Mouse (Mus musculus) CH12.LX (cell line): ENCODE measurements around the gene Col8a1. TPM values are rescaled to one million over a fixed set of nuclear protein-coding genes. Genes with fewer than 3 reads are reported as not detected.

Experiments used
- DNase-seq: peaks from one replicate; pipeline ENCODE4 v3.0.0-alpha.2; 2013; ENCODE audit errors: extremely low read depth
- H3K27ac ChIP-seq: 2 replicates; pipeline ENCODE4 v1.5.1; 2012; ENCODE audit warnings: low read depth, mild to moderate bottlenecking, control low read depth, moderate library complexity; ENCODE audit not compliant: insufficient read depth
- H3K27me3 ChIP-seq: replicated peaks from 2 replicates; pipeline ENCODE3; 2012; ENCODE audit warnings: inconsistent platforms
- H3K36me3 ChIP-seq, 2 experiments: replicated peaks in 1 of 2; 2 replicates each; pipeline versions ENCODE3 to v1.6.1; 2012; ENCODE audit warnings: inconsistent platforms in 1 of 2, low read length in 1 of 2, mild to moderate bottlenecking in 1 of 2, mixed read lengths in 1 of 2, moderate library complexity in 1 of 2; ENCODE audit not compliant: control insufficient read depth in 1 of 2, insufficient read depth in 1 of 2
- H3K4me1 ChIP-seq, 2 experiments: 2 replicates each; pipeline ENCODE4 v1.6.1; 2012; ENCODE audit warnings: inconsistent platforms in 1 of 2, moderate library complexity in 1 of 2; ENCODE audit not compliant: insufficient read depth in 2 of 2, control insufficient read depth in 1 of 2
- H3K4me2 ChIP-seq: 2 replicates; pipeline ENCODE4 v1.6.1; 2012; ENCODE audit warnings: low read depth, mild to moderate bottlenecking, control low read depth; ENCODE audit not compliant: poor library complexity, insufficient read depth, severe bottlenecking
- H3K4me3 ChIP-seq, 3 experiments: fragments of 150-350 bp in 1 of 3; sonication (generic) in 1 of 3; replicated peaks in 1 of 3; 2 replicates each; pipeline versions ENCODE3 to v1.5.1; 2011 to 2012; ENCODE audit warnings: low read depth in 2 of 3, low read length in 2 of 3, mild to moderate bottlenecking in 2 of 3, moderate library complexity in 2 of 3, control low read depth in 1 of 3, improper control_type of control experiment in 1 of 3, inconsistent platforms in 1 of 3, mixed read lengths in 1 of 3; ENCODE audit not compliant: poor library complexity in 1 of 3
- H3K79me2 ChIP-seq: replicated peaks from 2 replicates; pipeline ENCODE4 v1.6.1; 2012; ENCODE audit warnings: mild to moderate bottlenecking, moderate library complexity; ENCODE audit not compliant: control insufficient read depth, poor library complexity, insufficient read depth, severe bottlenecking; ENCODE audit errors: extremely low read depth
- H3K9ac ChIP-seq: 2 replicates; pipeline ENCODE4 v1.6.1; 2012; ENCODE audit warnings: low read depth, mild to moderate bottlenecking, control low read depth, moderate library complexity; ENCODE audit not compliant: insufficient read depth
- H3K9me3 ChIP-seq: replicated peaks from 2 replicates; pipeline ENCODE3; 2012; ENCODE audit warnings: low read length, inconsistent platforms, mixed read lengths
- CHD1 ChIP-seq: IDR thresholded peaks from 2 replicates; pipeline ENCODE4 v1.6.1; 2012; ENCODE audit warnings: low read depth, low read length, improper control_type of control experiment, inconsistent platforms
- E2F4 ChIP-seq: IDR thresholded peaks from 2 replicates; pipeline ENCODE4 v1.6.1; 2011; ENCODE audit warnings: low read depth, low read length, improper control_type of control experiment; ENCODE audit not compliant: insufficient replicate concordance
- ELF1 ChIP-seq: IDR thresholded peaks from 2 replicates; pipeline ENCODE4 v1.6.1; 2014; ENCODE audit warnings: low read depth, mild to moderate bottlenecking, inconsistent platforms, low read length, improper control_type of control experiment
- EP300 ChIP-seq: IDR thresholded peaks from 2 replicates; pipeline ENCODE4 v1.6.1; 2011; ENCODE audit warnings: low read length, improper control_type of control experiment
- ETS1 ChIP-seq: conservative IDR thresholded peaks from 2 replicates; pipeline ENCODE4 v1.6.1; 2012; ENCODE audit warnings: low read depth, mild to moderate bottlenecking, inconsistent platforms, low read length, improper control_type of control experiment, moderate library complexity
- HCFC1 ChIP-seq: IDR thresholded peaks from 2 replicates; pipeline ENCODE4 v1.6.1; 2012; ENCODE audit warnings: low read depth, mild to moderate bottlenecking, inconsistent platforms, low read length, improper control_type of control experiment
- JUN ChIP-seq: IDR thresholded peaks from 2 replicates; pipeline ENCODE4 v1.6.1; 2011; ENCODE audit warnings: low read depth, mild to moderate bottlenecking, low read length, improper control_type of control experiment, moderate library complexity; ENCODE audit not compliant: insufficient read depth
- MAX ChIP-seq: IDR thresholded peaks from 2 replicates; pipeline ENCODE4 v1.6.1; 2011; ENCODE audit warnings: low read length, improper control_type of control experiment
- MAZ ChIP-seq: IDR thresholded peaks from 2 replicates; pipeline ENCODE4 v1.6.1; 2012; ENCODE audit warnings: low read depth, mild to moderate bottlenecking, inconsistent platforms, low read length, improper control_type of control experiment, moderate library complexity
- PAX5 ChIP-seq: IDR thresholded peaks from 2 replicates; pipeline ENCODE4 v1.6.1; 2012; ENCODE audit warnings: low read length, inconsistent platforms, mixed read lengths
- POLR2AphosphoS2 ChIP-seq: IDR thresholded peaks from 2 replicates; pipeline ENCODE4 v1.6.1; 2011; ENCODE audit warnings: low read depth, low read length, improper control_type of control experiment
- RCOR1 ChIP-seq: conservative IDR thresholded peaks from 2 replicates; pipeline ENCODE4 v1.6.1; 2012; ENCODE audit warnings: low read depth, mild to moderate bottlenecking, inconsistent platforms, low read length, improper control_type of control experiment
- TBP ChIP-seq: conservative IDR thresholded peaks from 2 replicates; pipeline ENCODE4 v1.6.1; 2011; ENCODE audit warnings: low read depth, low read length, improper control_type of control experiment
- USF1 ChIP-seq: IDR thresholded peaks from 2 replicates; pipeline ENCODE4 v1.6.1; 2014; ENCODE audit warnings: low read depth, mild to moderate bottlenecking, inconsistent platforms, low read length, improper control_type of control experiment
- ZC3H11A ChIP-seq: IDR thresholded peaks from 2 replicates; pipeline ENCODE4 v1.6.1; 2012; ENCODE audit warnings: low read depth, mild to moderate bottlenecking, inconsistent platforms, low read length, improper control_type of control experiment
- ZKSCAN1 ChIP-seq: IDR thresholded peaks from 2 replicates; pipeline ENCODE4 v1.6.1; 2012; ENCODE audit warnings: low read depth, inconsistent platforms, low read length, improper control_type of control experiment, borderline replicate concordance
- dilution Hi-C: fragments of 300-500 bp; cut with MboI; formaldehyde crosslinking; loops from 2 replicates; pipeline ENCODE4 v1.14.3; 2020; ENCODE audit warnings: low sequenced_read_pairs; ENCODE audit not compliant: extremely low pct_unique_long_range_greater_than_20kb, extremely low pct_ligation_motif_present
- in situ Hi-C: fragments of 300-500 bp; cut with MboI; formaldehyde crosslinking; loops from 3 replicates; pipeline ENCODE4 v1.14.3; 2019; ENCODE audit warnings: low sequenced_read_pairs, low pct_ligation_motif_present, low pct_unique_long_range_greater_than_20kb, mixed read lengths
- polyA plus RNA-seq: library from polyadenylated mRNA; unstranded; fragments of >175 nt; gene quantifications from 2 replicates; pipeline ENCODE4 v1.2.1, GENCODE M21; 2012; ENCODE audit warnings: low read depth; ENCODE audit not compliant: insufficient read length
- total RNA-seq, 2 experiments: library from RNA; depleted of rRNA; stranded (reverse); fragments of 300-350 nt in 1 of 2; fragments of >200 nt in 1 of 2; gene quantifications; 2 replicates each; pipeline ENCODE4 v1.2.3; 2012 to 2014

Gene Col8a1
- total and polyA plus RNA-seq, 3 experiments = not detected

- H3K9me3 ChIP-seq = no peaks in the 10 kb centered on the region
- no peak overlapping the region for H3K4me2 ChIP-seq
- dilution Hi-C loops (no loop called here), in situ Hi-C loops (no loop called here)
- H3K79me2 ChIP-seq = no peaks in the 10 kb centered on the region
- H3K27me3 ChIP-seq = peaks cover 1% of the 10 kb centered on the region
- H3K4me3 ChIP-seq = no peak overlapping the region
- no peaks in the 10 kb centered on the region for H3K36me3 ChIP-seq
- TF ChIP-seq CHD1 (no peak), ETS1 (no peak), ZKSCAN1 (no peak), RCOR1 (no peak), ZC3H11A (no peak)
- DNase-seq = no peak
- no peaks in the 10 kb centered on the region for H3K4me1 ChIP-seq
- no peak overlapping the region for H3K9ac ChIP-seq
- H3K27ac ChIP-seq = no peak overlapping the region
Measured at GRCm38 (mm10) chr16:57765615-57766014, 11.1 kb upstream of the Col8a1 start.

- in situ Hi-C loops (no loop called here), dilution Hi-C loops (no loop called here)
- Histone ChIP-seq H3K4me2 (no peak overlapping the region), H3K9me3 (no peaks in the 10 kb centered on the region), H3K27ac (no peak overlapping the region), H3K4me1 (no peaks in the 10 kb centered on the region), H3K79me2 (no peaks in the 10 kb centered on the region), H3K9ac (no peak overlapping the region), H3K4me3 (no peak overlapping the region), H3K36me3 (no peaks in the 10 kb centered on the region), H3K27me3 (no peaks in the 10 kb centered on the region)
- no peak for DNase-seq
- TF ChIP-seq ETS1 (no peak), MAZ (no peak), PAX5 (no peak), ELF1 (no peak), HCFC1 (no peak), EP300 (no peak), JUN (no peak)
Measured at GRCm38 (mm10) chr16:57759862-57760261, 5.3 kb upstream of the Col8a1 start.

- peaks cover 13% of the 10 kb centered on the region for H3K27me3 ChIP-seq
- dilution Hi-C loops = no loop called here
- no peak overlapping the region for H3K27ac ChIP-seq
- TF ChIP-seq POLR2AphosphoS2 (no peak), USF1 (no peak), MAX (no peak), EP300 (no peak), TBP (no peak), E2F4 (no peak), ZC3H11A (no peak)
- H3K4me3 ChIP-seq = no peak overlapping the region
- peaks cover 0 to 25% of the 10 kb centered on the region in 2 experiments; a peak in 2 of 4 replicates for H3K4me1 ChIP-seq
- no peaks in the 10 kb centered on the region for H3K79me2 ChIP-seq
- in situ Hi-C loops = no loop called here
- H3K9me3 ChIP-seq = no peaks in the 10 kb centered on the region
- H3K4me2 ChIP-seq = no peak overlapping the region
- H3K36me3 ChIP-seq = no peaks in the 10 kb centered on the region
- no peak overlapping the region for H3K9ac ChIP-seq
- no peak for DNase-seq
Measured at GRCm38 (mm10) chr16:57755708-57756107, 1.2 kb upstream of the Col8a1 start.
